Mouse (Mus musculus) kidney, embryonic 14.5 days (tissue): Measurements from ENCODE around the gene Mapkapk2. TPM values are rescaled to one million over a fixed set of nuclear protein-coding genes. Genes with fewer than 3 reads are reported as not detected.

Experiments
- ATAC-seq: fragments of 200-750 bp; cut with Nextera tagmentation; 2 replicates; pipeline ENCODE4 v1.8.0; 2017; ENCODE audit warnings: moderate number of reproducible peaks, mild to moderate bottlenecking, moderate TSS enrichment, moderate library complexity; ENCODE audit not compliant: low FRiP score, low TSS enrichment
- H3K27ac ChIP-seq: fragments of 300-500 bp; sonication (generic); 2 replicates; pipeline ENCODE4 v1.5.1; 2014; ENCODE audit warnings: low read depth, mild to moderate bottlenecking, low read length, moderate library complexity, mixed read lengths
- H3K27me3 ChIP-seq: fragments of 300-500 bp; sonication (generic); 2 replicates; pipeline ENCODE4 v1.6.1; 2014; ENCODE audit warnings: mild to moderate bottlenecking, low read length; ENCODE audit not compliant: control insufficient read depth, insufficient read depth
- H3K36me3 ChIP-seq: fragments of 300-500 bp; sonication (generic); 2 replicates; pipeline ENCODE4 v1.6.1; 2014; ENCODE audit warnings: low read length, mixed read lengths; ENCODE audit not compliant: control insufficient read depth, insufficient read depth
- H3K4me1 ChIP-seq: fragments of 300-500 bp; sonication (generic); 2 replicates; pipeline ENCODE4 v1.6.1; 2014; ENCODE audit warnings: low read length, mixed read lengths; ENCODE audit not compliant: control insufficient read depth, insufficient read depth
- H3K4me2 ChIP-seq: fragments of 300-500 bp; sonication (generic); replicated peaks from 2 replicates; pipeline ENCODE4 v1.6.1; 2014; ENCODE audit warnings: low read depth, mild to moderate bottlenecking, low read length
- H3K4me3 ChIP-seq: fragments of 300-500 bp; sonication (generic); 2 replicates; pipeline ENCODE4 v1.5.1; 2014; ENCODE audit warnings: mild to moderate bottlenecking, low read length
- H3K9ac ChIP-seq: fragments of 300-500 bp; sonication (generic); 2 replicates; pipeline ENCODE4 v1.6.1; 2014; ENCODE audit warnings: low read depth, mild to moderate bottlenecking, low read length, moderate library complexity
- H3K9me3 ChIP-seq: fragments of 300-500 bp; sonication (generic); 2 replicates; pipeline ENCODE4 v1.6.1; 2016; ENCODE audit warnings: low read length; ENCODE audit not compliant: control insufficient read depth
- WGBS: fragments of 180-500 bp; shearing (Covaris S2); extraction: QIAGEN DNeasy Blood & Tissue Kit; methylation state at CpG from one replicate; pipeline ENCODE4 v1.1.7; 2014; 5-methylcytosine and 5-hydroxymethylcytosine counted together
- polyA plus RNA-seq: library from polyadenylated mRNA; unstranded; fragments of >200 nt; fragmentation: Nextera tagmentation; extraction: Ambion mirVana; gene quantifications from 2 replicates; pipeline ENCODE4 v1.2.1, GENCODE M21; 2014

Mapkapk2 gene
- polyA plus RNA-seq, 1 experiment from 2014 or later: 62.8 TPM

GRCm38 (mm10) chr1:131013926-131014325 is 83.7 kb downstream of the Mapkapk2 start:
- no peak for ATAC-seq
- Histone ChIP-seq H3K4me1 (no peaks in the 10 kb centered on the region), H3K27ac (no peak overlapping the region), H3K9me3 (no peaks in the 10 kb centered on the region), H3K36me3 (no peaks in the 10 kb centered on the region), H3K4me2 (no peak overlapping the region), H3K27me3 (no peaks in the 10 kb centered on the region), H3K9ac (no peak overlapping the region), H3K4me3 (no peak overlapping the region)
- 86% methylated on average over 5 of the region's 5 CpGs for WGBS

DNA sequence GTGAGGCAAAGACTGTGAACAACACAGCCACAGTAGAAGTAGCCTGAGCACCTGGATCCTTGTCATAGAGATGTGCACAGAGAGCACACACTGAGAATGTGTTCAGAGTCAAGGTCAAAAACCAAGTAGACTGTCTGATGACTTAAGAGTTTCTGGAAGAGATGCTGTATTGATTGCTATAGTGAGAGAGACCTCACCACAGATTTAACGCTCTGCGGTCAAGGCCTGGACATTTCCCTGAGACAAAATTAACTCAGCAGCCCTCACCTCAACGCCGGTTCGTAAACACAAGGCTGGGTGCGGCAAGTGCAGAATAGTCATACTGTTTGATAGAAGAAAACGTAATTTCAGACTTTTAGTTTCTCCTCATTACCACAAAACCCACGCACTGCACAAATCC is 85.1 kb downstream of the Mapkapk2 start:
- H3K4me1 ChIP-seq: no peaks in the 10 kb centered on the region
- no peaks in the 10 kb centered on the region for H3K9me3 ChIP-seq
- no peaks in the 10 kb centered on the region for H3K36me3 ChIP-seq
- no peak overlapping the region for H3K9ac ChIP-seq
- no peak overlapping the region for H3K4me3 ChIP-seq
- no peak overlapping the region for H3K27ac ChIP-seq
- H3K27me3 ChIP-seq: no peaks in the 10 kb centered on the region
- WGBS: 90% methylated on average over 8 of the region's 8 CpGs
- no peak for ATAC-seq
- no peak overlapping the region for H3K4me2 ChIP-seq

GRCm38 (mm10) chr1:131010201-131011153 is 87.1 kb downstream of the Mapkapk2 start:
- Histone ChIP-seq H3K4me3 (no peak overlapping the region), H3K27me3 (no peaks in the 10 kb centered on the region), H3K4me1 (no peaks in the 10 kb centered on the region), H3K27ac (no peak overlapping the region), H3K4me2 (no peak overlapping the region), H3K9me3 (no peaks in the 10 kb centered on the region), H3K36me3 (no peaks in the 10 kb centered on the region), H3K9ac (no peak overlapping the region)
- ATAC-seq: no peak
- 75% methylated on average over 17 of the region's 17 CpGs for WGBS

GRCm38 (mm10) chr1:131006069-131006468 is 91.6 kb downstream of the Mapkapk2 start:
- Histone ChIP-seq H3K27me3 (no peaks in the 10 kb centered on the region), H3K4me3 (no peak overlapping the region), H3K9me3 (no peaks in the 10 kb centered on the region), H3K27ac (no peak overlapping the region), H3K4me1 (0 out of 2 replicates have a peak, but pooled peaks cover 4% of the 10 kb centered on the region), H3K9ac (no peak overlapping the region), H3K4me2 (no peak overlapping the region), H3K36me3 (no peaks in the 10 kb centered on the region)
- ATAC-seq: no peak
- 85% methylated on average over 1 of the region's 1 CpGs for WGBS

Other genes starting within 250 kb of the Mapkapk2 start
- gene Fcmr, start 232.2 kb downstream of the Mapkapk2 start, polyA plus RNA-seq: not detected in 2 replicates
- not detected in 2 replicates for gene Il24, start 210.4 kb downstream of the Mapkapk2 start, polyA plus RNA-seq
- not detected in 2 replicates for gene Il20, start 186.4 kb downstream of the Mapkapk2 start, polyA plus RNA-seq
- 0.28 and 0.44 TPM in 2 replicates for gene Il19, start 157.7 kb downstream of the Mapkapk2 start, polyA plus RNA-seq
- not detected in 2 replicates for gene Il10, start 78.0 kb downstream of the Mapkapk2 start, polyA plus RNA-seq
- 6.0 and 6.3 TPM in 2 replicates for gene Dyrk3, start 40.5 kb upstream of the Mapkapk2 start, polyA plus RNA-seq
- 51.7 and 67.9 TPM in 2 replicates for gene Eif2d, start 55.4 kb upstream of the Mapkapk2 start, polyA plus RNA-seq
- 1.6 and 1.8 TPM in 2 replicates for gene Rassf5, start 147.4 kb upstream of the Mapkapk2 start, polyA plus RNA-seq
- gene Ikbke, start 181.8 kb upstream of the Mapkapk2 start, polyA plus RNA-seq: 2.9 TPM in 2 replicates